Mouse (Mus musculus): Measurements from ENCODE around the gene Resp18.
"Not testable (repeated sequence)": the region's sequence is repeated elsewhere in the genome, so short reads cannot be mapped to it uniquely, and the experiment has no call there.

Gene Resp18

GRCm38 (mm10) chr1:75243411-75243810 lies 34.8 kb downstream of the Resp18 start:
- in situ Hi-C loops (cut with MboI, MseI), result no loop called here

- in situ Hi-C loops (cut with MboI, MseI), result loop anchor here in 1 of 2 experiments (5.0 kb wide), 1 partner anchor 78 kb away; the partner anchor contains the start of gene Dnpep
Measured at GRCm38 (mm10) chr1:75239591-75239990, 38.6 kb downstream of the Resp18 start.

- in situ Hi-C loops (cut with MboI, MseI), result loop anchor here in 1 of 2 experiments (5.0 kb wide), 1 partner anchor 81 kb away; the partner anchor contains the start of gene Dnpep
Measured at GRCm38 (mm10) chr1:75236117-75237050, 41.8 kb downstream of the Resp18 start, which contains the start of gene Dnajb2. TSS of gene Dnajb2 (plus strand) at chr1:75236406.

- in situ Hi-C loops (cut with MboI, MseI), result loop anchor here in 1 of 2 experiments (5.0 kb wide), 1 partner anchor 83 kb away; the partner anchor contains the start of gene Dnpep
Measured at GRCm38 (mm10) chr1:75234606-75235005, 43.6 kb downstream of the Resp18 start.

GRCm38 (mm10) chr1:75232489-75232888 lies 45.7 kb downstream of the Resp18 start:
- in situ Hi-C loops (cut with MboI, MseI), result not testable (repeated sequence)

- in situ Hi-C loops (cut with MboI, MseI), result no loop called here
Measured at GRCm38 (mm10) chr1:75231664-75232152, 46.5 kb downstream of the Resp18 start, which contains the start of gene A630095N17Rik. TSS of gene A630095N17Rik (minus strand) at chr1:75232102.

- in situ Hi-C loops (cut with MboI, MseI), result no loop called here
Measured at GRCm38 (mm10) chr1:75231224-75231623, 47.0 kb downstream of the Resp18 start.

- in situ Hi-C loops (cut with MboI, MseI), result no loop called here
Measured at GRCm38 (mm10) chr1:75230335-75230994, 47.8 kb downstream of the Resp18 start.

- in situ Hi-C loops (cut with MboI, MseI), result no loop called here
Measured at GRCm38 (mm10) chr1:75229158-75229557, 49.1 kb downstream of the Resp18 start.

GRCm38 (mm10) chr1:75227653-75228052 lies 50.6 kb downstream of the Resp18 start:
- in situ Hi-C loops (cut with MboI, MseI), result no loop called here

GRCm38 (mm10) chr1:75226138-75226537 lies 52.1 kb downstream of the Resp18 start:
- in situ Hi-C loops (cut with MboI, MseI), result no loop called here

GRCm38 (mm10) chr1:75225473-75225872 lies 52.7 kb downstream of the Resp18 start:
- in situ Hi-C loops (cut with MboI, MseI), result no loop called here

- in situ Hi-C loops (cut with MboI, MseI), result no loop called here
Measured at GRCm38 (mm10) chr1:75223532-75223931, 54.7 kb downstream of the Resp18 start.

GRCm38 (mm10) chr1:75222926-75223325 lies 55.3 kb downstream of the Resp18 start:
- in situ Hi-C loops (cut with MboI, MseI), result no loop called here

Measured in T-helper 17 cell (primary cell).